Mouse (Mus musculus): ENCODE measurements around the gene Sf3b6. TPM values are rescaled to one million over a fixed set of nuclear protein-coding genes. Genes with fewer than 3 reads are reported as not detected.

The Sf3b6 gene
- polyA plus RNA-seq, 1 experiment from 2014 or later, result 205 TPM

GRCm38 (mm10) chr12:4842456-4842855 lies 25.1 kb downstream of the Sf3b6 start:
- no peak overlapping the region for H3K4me3 ChIP-seq
- no peak for ATAC-seq (ENCODE audit: insufficient number of reproducible peaks, low FRiP score, low TSS enrichment, low read depth)
- no peaks in the 10 kb centered on the region for H3K9me3 ChIP-seq
- WGBS, result 84% methylated on average over 8 of the region's 8 CpGs
- no peaks in the 10 kb centered on the region for H3K27me3 ChIP-seq
- H3K4me2 ChIP-seq, result no peak overlapping the region
- H3K4me1 ChIP-seq, result peaks cover 19% of the 10 kb centered on the region
- H3K36me3 ChIP-seq, result 0 out of 2 replicates have a peak, but pooled peaks cover 1% of the 10 kb centered on the region
- no peak overlapping the region for H3K27ac ChIP-seq
- H3K9ac ChIP-seq, result no peak overlapping the region

- H3K27me3 ChIP-seq, result no peaks in the 10 kb centered on the region
- WGBS, result under 1% methylated on average over 30 of the region's 30 CpGs
- peak within 1 kb of the TSS; percentile 56 for H3K4me2 ChIP-seq
- peak within 1 kb of the TSS; percentile 82 for H3K4me3 ChIP-seq
- H3K9ac ChIP-seq, result peak within 1 kb of the TSS; percentile 33
- no peaks in the 10 kb centered on the region for H3K36me3 ChIP-seq
- ATAC-seq (ENCODE audit: insufficient number of reproducible peaks, low FRiP score, low TSS enrichment, low read depth), result peak; percentile 85
- peaks cover 19% of the 10 kb centered on the region for H3K4me1 ChIP-seq
- H3K27ac ChIP-seq, result peak within 1 kb of the TSS; percentile 65
- no peaks in the 10 kb centered on the region for H3K9me3 ChIP-seq
These were observed 25.7 kb downstream of the Sf3b6 start, which contains the start of gene Wdcp for GRCm38 (mm10) chr12:4842890-4843597. Gene Wdcp (plus strand): TSS chr12:4843303.

GRCm38 (mm10) chr12:4843741-4844140 lies 26.4 kb downstream of the Sf3b6 start:
- Histone ChIP-seq H3K9ac (peak overlapping the region; percentile 33), H3K4me1 (peaks cover 19% of the 10 kb centered on the region), H3K9me3 (no peaks in the 10 kb centered on the region), H3K27me3 (no peaks in the 10 kb centered on the region), H3K27ac (peak overlapping the region; percentile 65; the same call in 1 of the 2 replicates), H3K4me2 (peak overlapping the region; percentile 56), H3K4me3 (peak overlapping the region; percentile 58), H3K36me3 (no peaks in the 10 kb centered on the region)
- under 1% methylated on average over 12 of the region's 12 CpGs for WGBS
- ATAC-seq (ENCODE audit: insufficient number of reproducible peaks, low FRiP score, low TSS enrichment, low read depth), result no peak

- Histone ChIP-seq H3K27me3 (no peaks in the 10 kb centered on the region), H3K36me3 (peaks cover 38% of the 10 kb centered on the region; the same call in 1 of the 2 replicates), H3K27ac (no peak overlapping the region), H3K9ac (no peak overlapping the region), H3K4me1 (0 out of 2 replicates have a peak, but pooled peaks cover 2% of the 10 kb centered on the region), H3K9me3 (no peaks in the 10 kb centered on the region), H3K4me2 (no peak overlapping the region), H3K4me3 (no peak overlapping the region)
- WGBS, result 96% methylated on average over 5 of the region's 5 CpGs
- ATAC-seq (ENCODE audit: insufficient number of reproducible peaks, low FRiP score, low TSS enrichment, low read depth), result no peak
These were observed 38.8 kb downstream of the Sf3b6 start for GRCm38 (mm10) chr12:4856160-4856559.

GRCm38 (mm10) chr12:4856834-4857233 lies 39.5 kb downstream of the Sf3b6 start:
- Histone ChIP-seq H3K9ac (no peak overlapping the region), H3K4me1 (0 out of 2 replicates have a peak, but pooled peaks cover 2% of the 10 kb centered on the region), H3K27ac (no peak overlapping the region), H3K4me2 (no peak overlapping the region), H3K36me3 (peaks cover 31% of the 10 kb centered on the region; the same call in 1 of the 2 replicates), H3K27me3 (no peaks in the 10 kb centered on the region), H3K4me3 (no peak overlapping the region), H3K9me3 (no peaks in the 10 kb centered on the region)
- ATAC-seq (ENCODE audit: insufficient number of reproducible peaks, low FRiP score, low TSS enrichment, low read depth), result no peak
- 93% methylated on average over 2 of the region's 2 CpGs for WGBS

GRCm38 (mm10) chr12:4859241-4859914 lies 42.0 kb downstream of the Sf3b6 start:
- no peak overlapping the region for H3K4me2 ChIP-seq
- H3K9ac ChIP-seq, result no peak overlapping the region
- H3K27me3 ChIP-seq, result no peaks in the 10 kb centered on the region
- ATAC-seq (ENCODE audit: insufficient number of reproducible peaks, low FRiP score, low TSS enrichment, low read depth), result no peak
- WGBS, result 43% methylated on average over 11 of the region's 11 CpGs
- no peaks in the 10 kb centered on the region for H3K9me3 ChIP-seq
- H3K4me3 ChIP-seq, result no peak overlapping the region
- no peak overlapping the region for H3K27ac ChIP-seq
- peaks cover 26% of the 10 kb centered on the region; the same call in 1 of the 2 replicates for H3K36me3 ChIP-seq
- peaks cover 14% of the 10 kb centered on the region for H3K4me1 ChIP-seq

GRCm38 (mm10) chr12:4862672-4863071 lies 45.3 kb downstream of the Sf3b6 start:
- Histone ChIP-seq H3K9me3 (no peaks in the 10 kb centered on the region), H3K4me1 (peaks cover 17% of the 10 kb centered on the region), H3K27me3 (no peaks in the 10 kb centered on the region), H3K36me3 (peaks cover 4% of the 10 kb centered on the region; the same call in 1 of the 2 replicates), H3K27ac (no peak overlapping the region), H3K9ac (no peak overlapping the region), H3K4me2 (no peak overlapping the region), H3K4me3 (no peak overlapping the region)
- WGBS, result 89% methylated on average over 4 of the region's 4 CpGs
- ATAC-seq (ENCODE audit: insufficient number of reproducible peaks, low FRiP score, low TSS enrichment, low read depth), result no peak

- H3K36me3 ChIP-seq, result no peaks in the 10 kb centered on the region
- peak overlapping the region; percentile 8 for H3K27ac ChIP-seq
- no peak overlapping the region for H3K4me3 ChIP-seq
- H3K9me3 ChIP-seq, result no peaks in the 10 kb centered on the region
- H3K27me3 ChIP-seq, result no peaks in the 10 kb centered on the region
- no peak for ATAC-seq (ENCODE audit: insufficient number of reproducible peaks, low FRiP score, low TSS enrichment, low read depth)
- 34% methylated on average over 4 of the region's 4 CpGs for WGBS
- no peak overlapping the region for H3K9ac ChIP-seq
- peaks cover 17% of the 10 kb centered on the region for H3K4me1 ChIP-seq
- H3K4me2 ChIP-seq, result no peak overlapping the region
These were observed 46.5 kb downstream of the Sf3b6 start for GRCm38 (mm10) chr12:4863654-4864337.

GRCm38 (mm10) chr12:4864338-4864690 lies 47.0 kb downstream of the Sf3b6 start:
- H3K9ac ChIP-seq, result no peak overlapping the region

GRCm38 (mm10) chr12:4868924-4869323 lies 51.6 kb downstream of the Sf3b6 start:
- H3K4me1 ChIP-seq, result peaks cover 10% of the 10 kb centered on the region
- no peaks in the 10 kb centered on the region for H3K9me3 ChIP-seq
- H3K27me3 ChIP-seq, result peaks cover 3% of the 10 kb centered on the region; the same call in 1 of the 2 replicates
- no peak for ATAC-seq (ENCODE audit: insufficient number of reproducible peaks, low FRiP score, low TSS enrichment, low read depth)
- no peak overlapping the region for H3K4me2 ChIP-seq
- WGBS, result 71% methylated on average over 8 of the region's 8 CpGs
- H3K36me3 ChIP-seq, result no peaks in the 10 kb centered on the region
- H3K4me3 ChIP-seq, result no peak overlapping the region
- H3K9ac ChIP-seq, result no peak overlapping the region
- no peak overlapping the region for H3K27ac ChIP-seq

More at GRCm38 (mm10) chr12:4864338-4864690, 47.0 kb downstream of the Sf3b6 start:
- Histone ChIP-seq H3K36me3 (no peaks in the 10 kb centered on the region), H3K27me3 (no peaks in the 10 kb centered on the region), H3K4me1 (peaks cover 15% of the 10 kb centered on the region), H3K4me2 (no peak overlapping the region), H3K4me3 (no peak overlapping the region), H3K27ac (peak overlapping the region; percentile 8), H3K9me3 (no peaks in the 10 kb centered on the region)
- no peak for ATAC-seq (ENCODE audit: insufficient number of reproducible peaks, low FRiP score, low TSS enrichment, low read depth)
- 69% methylated on average over 4 of the region's 4 CpGs for WGBS

GRCm38 (mm10) chr12:4871260-4871659 lies 53.9 kb downstream of the Sf3b6 start:
- WGBS, result 85% methylated on average over 5 of the region's 5 CpGs
- no peaks in the 10 kb centered on the region for H3K36me3 ChIP-seq
- no peaks in the 10 kb centered on the region for H3K9me3 ChIP-seq
- H3K4me2 ChIP-seq, result no peak overlapping the region
- no peak overlapping the region for H3K27ac ChIP-seq
- no peak for ATAC-seq (ENCODE audit: insufficient number of reproducible peaks, low FRiP score, low TSS enrichment, low read depth)
- H3K9ac ChIP-seq, result no peak overlapping the region
- H3K27me3 ChIP-seq, result peaks cover 3% of the 10 kb centered on the region; the same call in 1 of the 2 replicates
- H3K4me3 ChIP-seq, result no peak overlapping the region
- H3K4me1 ChIP-seq, result peaks cover 11% of the 10 kb centered on the region
